In the genomic region with DNA sequence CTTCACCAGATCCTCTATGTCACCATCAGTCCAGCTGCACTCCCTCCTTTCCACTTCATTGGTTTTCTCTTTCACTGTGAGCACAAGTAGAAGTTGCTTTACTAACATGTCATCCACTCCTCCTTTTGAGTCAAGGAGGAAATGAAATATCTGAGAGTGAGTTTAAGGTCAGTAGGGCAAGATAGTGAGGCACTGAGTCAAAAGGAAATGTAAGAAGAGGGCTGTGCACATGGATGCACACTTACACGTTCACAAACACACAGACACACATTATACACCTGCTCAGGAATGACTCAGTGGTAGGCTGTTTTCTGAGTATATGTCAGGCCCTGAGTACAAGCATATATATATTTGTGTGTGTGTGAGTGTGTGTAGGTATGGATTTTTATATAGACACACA, we compare ENCODE assay signal across 33 mouse cellular contexts. TPM values are rescaled to one million over a fixed set of nuclear protein-coding genes. Genes with fewer than 3 reads are reported as not detected.
DNase-seq lines count a peak whose midpoint lies in the region; ATAC-seq and TF ChIP-seq lines count a peak whose summit lies in the region.
"Had no signal": no experiment of that assay in that cellular context is flagged by ENCODE, and none has a peak within 500 bp of the region (broad histone marks: within the 10 kb centered on the region; RNA-seq: fewer than 3 reads in every experiment).

No protein-coding gene starts in this region.

- no peak for TF ChIP-seq CTCF in CH12.LX (conservative IDR thresholded peaks at IDR 0.05 in 1 of 2, IDR thresholded peaks at IDR 0.05 in 1 of 2; ENCODE audit: low read depth in 2 of 2, low read length in 2 of 2)
- no peak for TF ChIP-seq CTCF in lung, postnatal 0 days (IDR thresholded peaks at IDR 0.05)

- H3K27ac ChIP-seq in CH12.LX (ENCODE audit: insufficient read depth, low read depth), result no peak overlapping the region
- H3K27ac ChIP-seq in lung, postnatal 0 days (ENCODE audit: low read length), result no peak overlapping the region
- H3K27ac ChIP-seq: embryonic facial prominence, embryonic 10.5 days; embryonic facial prominence, embryonic 13.5 days; forebrain, embryonic 10.5 days; forebrain, embryonic 13.5 days; heart, embryonic 10.5 days; heart, embryonic 13.5 days; hindbrain, embryonic 14.5 days; hindbrain, postnatal 0 days had no signal

- no peaks in the 10 kb centered on the region for H3K36me3 ChIP-seq in CH12.LX (replicated peaks in 1 of 2; ENCODE audit: control insufficient read depth in 1 of 2, insufficient read depth in 1 of 2, low read length in 1 of 2)
- H3K36me3 ChIP-seq in splenic B cell, adult 2 months (ENCODE audit: control insufficient read depth, insufficient read depth, low read length, poor library complexity, severe bottlenecking), result no peaks in the 10 kb centered on the region; the same call in 1 of the 2 replicates
- no peaks in the 10 kb centered on the region for H3K36me3 ChIP-seq in lung, postnatal 0 days (ENCODE audit: insufficient read depth, low read length)
- H3K36me3 ChIP-seq: embryonic facial prominence, embryonic 10.5 days; embryonic facial prominence, embryonic 13.5 days; forebrain, embryonic 10.5 days; G1E; heart, embryonic 10.5 days; heart, embryonic 13.5 days had no signal

- DNase-seq in CH12.LX (ENCODE audit: extremely low read depth), result peak; percentile 70
- DNase-seq in splenic B cell, adult 2 months (ENCODE audit: low read depth, low spot score), result peak; percentile 22
- no peak for DNase-seq in lung, postnatal 0 days (ENCODE audit: low spot score)
- no peak for DNase-seq in urinary bladder, adult 2 months (ENCODE audit: low spot score)
- DNase-seq: adrenal gland, postnatal 10 days; adrenal gland, postnatal 36 days; cerebellum, adult 11 months; cerebellum, adult 2 months; cerebellum, adult 9-11 months; cerebellum, postnatal 25 days; gastrocnemius, postnatal 10 days; gastrocnemius, postnatal 36 days; heart, adult 18-20 months; heart, postnatal 14 days; heart, postnatal 4 days had no signal

- no peak overlapping the region for H3K4me2 ChIP-seq in CH12.LX (ENCODE audit: insufficient read depth, low read depth, poor library complexity, severe bottlenecking)
- no peak overlapping the region for H3K4me2 ChIP-seq in lung, postnatal 0 days (replicated peaks; ENCODE audit: low read depth, low read length)
- H3K4me2 ChIP-seq: embryonic facial prominence, embryonic 13.5 days; forebrain, embryonic 13.5 days; heart, embryonic 13.5 days; hindbrain, embryonic 14.5 days had no signal

- peaks cover 10 to 32% of the 10 kb centered on the region in 2 experiments; a peak in 3 of 4 replicates for H3K4me1 ChIP-seq in CH12.LX (ENCODE audit: control insufficient read depth in 1 of 2, insufficient read depth in 2 of 2)
- no peaks in the 10 kb centered on the region for H3K4me1 ChIP-seq in lung, postnatal 0 days (ENCODE audit: insufficient read depth, low read depth, low read length)
- H3K4me1 ChIP-seq: embryonic facial prominence, embryonic 10.5 days; embryonic facial prominence, embryonic 13.5 days; forebrain, embryonic 13.5 days; heart, embryonic 10.5 days; heart, embryonic 13.5 days had no signal

- no peaks in the 10 kb centered on the region for H3K9me3 ChIP-seq in CH12.LX (replicated peaks; ENCODE audit: low read length)
- H3K9me3 ChIP-seq in lung, postnatal 0 days (ENCODE audit: low read length), result no peaks in the 10 kb centered on the region
- H3K9me3 ChIP-seq: embryonic facial prominence, embryonic 10.5 days; embryonic facial prominence, embryonic 13.5 days; forebrain, embryonic 10.5 days; forebrain, embryonic 13.5 days; heart, embryonic 10.5 days; heart, embryonic 13.5 days had no signal

- TF ChIP-seq RAD21 in CH12.LX (IDR thresholded peaks at IDR 0.05; ENCODE audit: low read depth, low read length), result no peak

- TF ChIP-seq POLR2A in CH12.LX (IDR thresholded peaks at IDR 0.05; ENCODE audit: low read depth, low read length), result no peak

- 0 out of 2 replicates have a peak, but pooled peaks have one; percentile 4 for ATAC-seq in granulocyte monocyte progenitor cell, adult 5-6 weeks (replicated peaks; ENCODE audit: poor library complexity, severe bottlenecking)
- no peak for ATAC-seq in lung, postnatal 0 days
- ATAC-seq in megakaryocyte-erythroid progenitor cell, adult 5-6 weeks (replicated peaks; ENCODE audit: low FRiP score, low TSS enrichment, poor library complexity, severe bottlenecking), result no peak
- ATAC-seq: forebrain, embryonic 13.5 days; forebrain, embryonic 16.5 days; hindbrain, postnatal 0 days; Patski had no signal

- H3K27me3 ChIP-seq in CH12.LX (replicated peaks), result no peaks in the 10 kb centered on the region
- H3K27me3 ChIP-seq in splenic B cell, adult 2 months (ENCODE audit: control insufficient read depth, insufficient read depth, low read length, poor library complexity, severe bottlenecking), result no peaks in the 10 kb centered on the region
- no peaks in the 10 kb centered on the region for H3K27me3 ChIP-seq in lung, postnatal 0 days (replicated peaks; ENCODE audit: insufficient read depth, low read length)
- H3K27me3 ChIP-seq: embryonic facial prominence, embryonic 13.5 days; forebrain, embryonic 13.5 days; heart, embryonic 13.5 days; Patski had no signal

- no peak overlapping the region for H3K4me3 ChIP-seq in CH12.LX (replicated peaks in 1 of 3; ENCODE audit: low read depth in 2 of 3, low read length in 2 of 3, poor library complexity in 1 of 3)
- H3K4me3 ChIP-seq in lung, postnatal 0 days (ENCODE audit: low read depth, low read length), result no peak overlapping the region
- H3K4me3 ChIP-seq: embryonic facial prominence, embryonic 10.5 days; embryonic facial prominence, embryonic 13.5 days; forebrain, embryonic 10.5 days; forebrain, embryonic 13.5 days; heart, embryonic 10.5 days; heart, embryonic 13.5 days had no signal

- no peak overlapping the region for H3K9ac ChIP-seq in CH12.LX (ENCODE audit: insufficient read depth, low read depth)
- H3K9ac ChIP-seq in lung, postnatal 0 days (replicated peaks; ENCODE audit: low read depth), result no peak overlapping the region
- H3K9ac ChIP-seq: embryonic facial prominence, embryonic 13.5 days; forebrain, embryonic 13.5 days; heart, embryonic 13.5 days; hindbrain, embryonic 14.5 days had no signal

- TF ChIP-seq EP300 in CH12.LX (IDR thresholded peaks at IDR 0.05; ENCODE audit: low read length), result peak; percentile 80
- no peak for TF ChIP-seq EP300 in lung, postnatal 0 days (IDR thresholded peaks at IDR 0.05)

- no peaks in the 10 kb centered on the region for H3K79me2 ChIP-seq in CH12.LX (replicated peaks; ENCODE audit: control insufficient read depth, extremely low read depth, insufficient read depth, poor library complexity, severe bottlenecking)

- in situ Hi-C loops in CH12.LX (cut with MboI; ENCODE audit: low pct_ligation_motif_present, low pct_unique_long_range_greater_than_20kb, low sequenced_read_pairs), result no loop called here

- WGBS in lung, postnatal 0 days, result 24% methylated on average over 1 of the region's 1 CpGs

- dilution Hi-C loops in CH12.LX (cut with MboI; ENCODE audit: extremely low pct_ligation_motif_present, extremely low pct_unique_long_range_greater_than_20kb, low sequenced_read_pairs), result no loop called here

TF ChIP-seq in CH12.LX, 34 proteins besides CTCF, POLR2A, EP300 and RAD21:
- TF ChIP-seq IRF4 (IDR thresholded peaks at IDR 0.05; ENCODE audit: low read depth, low read length) (peak; percentile 82; the same call in 1 of the 2 replicates), ETS1 (conservative IDR thresholded peaks at IDR 0.05; ENCODE audit: low read depth, low read length) (peak; percentile 66), JUND (conservative IDR thresholded peaks at IDR 0.05; ENCODE audit: low read depth, low read length) (no peak; the same call in 1 of the 2 replicates), MYC (IDR thresholded peaks at IDR 0.05; ENCODE audit: low read depth, low read length) (0 out of 2 replicates have a peak, but pooled peaks have one; percentile 28), BHLHE40 (IDR thresholded peaks at IDR 0.05; ENCODE audit: low read depth, low read length) (peak; percentile 88)

RNA-seq across cellular contexts. Expression of a gene that starts 9.3 kb away (rescaled TPM):
- total RNA-seq in CH12.LX (2012; rRNA removed) (0.08 TPM in 1 of 2 replicates, not detected in the other), CH12.LX (2014; rRNA removed) (0.35 TPM in 1 of 2 replicates, not detected in the other)
- polyA plus RNA-seq in CH12.LX (2012; ENCODE audit: insufficient read length, low read depth), result 0.22 and 0.51 TPM in 2 replicates
- 0.69 TPM in 1 of 2 replicates, not detected in the other for total RNA-seq in granulocyte monocyte progenitor cell, adult 5-6 weeks (2014; fragmentation: Nextera tagmentation)
- total RNA-seq in granulocyte monocyte progenitor cell, adult 5-6 weeks (2017), result 0.62 and 1.6 TPM in 2 replicates
- polyA plus RNA-seq in lung, postnatal 0 days (2015; fragmentation: Nextera tagmentation; extraction: Ambion mirVana), result 0.99 and 1.8 TPM in 2 replicates
- polyA plus RNA-seq in urinary bladder, adult 2 months (2012; rRNA removed), result 0.43 and 1.2 TPM in 2 replicates
- total RNA-seq in megakaryocyte-erythroid progenitor cell, adult 5-6 weeks (2014; fragmentation: Nextera tagmentation), result 0.82 and 1.6 TPM in 2 replicates
- 0.11 and 1.9 TPM in 2 replicates for total RNA-seq in megakaryocyte-erythroid progenitor cell, adult 5-6 weeks (2017)
- total RNA-seq: gastrocnemius, adult 18-20 months; gastrocnemius, postnatal 36 days; heart, postnatal 4 days; hindbrain, postnatal 0 days had no signal
- polyA plus RNA-seq: cerebellum, adult 2 months; embryonic facial prominence, embryonic 13.5 days; forebrain, embryonic 16.5 days; G1E; heart, embryonic 10.5 days; heart, embryonic 13.5 days had no signal

RNA-seq across cellular contexts. Expression of a gene that starts 12.4 kb away (rescaled TPM):
- total RNA-seq in CH12.LX (2012; rRNA removed) (0.88 and 1.4 TPM in 2 replicates), CH12.LX (2014; rRNA removed) (12.9 and 13.9 TPM in 2 replicates)
- polyA plus RNA-seq in CH12.LX (2012; ENCODE audit: insufficient read length, low read depth), result 9.3 and 11.7 TPM in 2 replicates
- total RNA-seq in granulocyte monocyte progenitor cell, adult 5-6 weeks (2014; fragmentation: Nextera tagmentation), result 30.4 and 34.2 TPM in 2 replicates
- 26.5 and 29.7 TPM in 2 replicates for total RNA-seq in granulocyte monocyte progenitor cell, adult 5-6 weeks (2017)
- polyA plus RNA-seq in lung, postnatal 0 days (2015; fragmentation: Nextera tagmentation; extraction: Ambion mirVana), result 27.1 and 33.7 TPM in 2 replicates
- 12.6 and 18.0 TPM in 2 replicates for polyA plus RNA-seq in urinary bladder, adult 2 months (2012; rRNA removed)
- total RNA-seq in megakaryocyte-erythroid progenitor cell, adult 5-6 weeks (2014; fragmentation: Nextera tagmentation), result 1.4 and 15.7 TPM in 2 replicates
- 12.0 and 28.0 TPM in 2 replicates for total RNA-seq in megakaryocyte-erythroid progenitor cell, adult 5-6 weeks (2017)
- total RNA-seq: gastrocnemius, postnatal 36 days had no signal
- polyA plus RNA-seq: forebrain, embryonic 10.5 days; forebrain, embryonic 16.5 days; G1E had no signal

RNA-seq across cellular contexts. Expression of a gene that starts 39.2 kb away (rescaled TPM):
- total RNA-seq in CH12.LX (2012; rRNA removed) (not detected in 2 replicates), CH12.LX (2014; rRNA removed) (not detected in 2 replicates)
- not detected in 2 replicates for polyA plus RNA-seq in CH12.LX (2012; ENCODE audit: insufficient read length, low read depth)
- total RNA-seq in granulocyte monocyte progenitor cell, adult 5-6 weeks (2014; fragmentation: Nextera tagmentation), result not detected in 2 replicates
- not detected in 2 replicates for total RNA-seq in granulocyte monocyte progenitor cell, adult 5-6 weeks (2017)
- polyA plus RNA-seq in lung, postnatal 0 days (2015; fragmentation: Nextera tagmentation; extraction: Ambion mirVana), result 1.2 and 1.3 TPM in 2 replicates
- polyA plus RNA-seq in urinary bladder, adult 2 months (2012; rRNA removed), result 0.36 and 0.38 TPM in 2 replicates
- not detected in 2 replicates for total RNA-seq in megakaryocyte-erythroid progenitor cell, adult 5-6 weeks (2014; fragmentation: Nextera tagmentation)
- not detected in 2 replicates for total RNA-seq in megakaryocyte-erythroid progenitor cell, adult 5-6 weeks (2017)
- total RNA-seq: adrenal gland, adult 18-20 months; common myeloid progenitor, adult 5-6 weeks; gastrocnemius, adult 18-20 months; gastrocnemius, postnatal 36 days had no signal
- polyA plus RNA-seq: cerebellum, adult 2 months; forebrain, embryonic 10.5 days; forebrain, embryonic 13.5 days; forebrain, embryonic 16.5 days; G1E; heart, embryonic 10.5 days; hindbrain, embryonic 11.5 days; hindbrain, postnatal 0 days; intestine, embryonic 14.5 days had no signal

Comparison
In these comparisons a context has a peak if more than half of its experiments do, and no peak if none do; other contexts are left out.
1. DNase-seq: peak in CH12.LX (single experiment) and splenic B cell, adult 2 months (single experiment); none in lung, postnatal 0 days (single experiment) and urinary bladder, adult 2 months (single experiment).